Mouse (Mus musculus): ENCODE results near the gene Lsm2. TPM values are rescaled to one million over a fixed set of nuclear protein-coding genes. Genes with fewer than 3 reads are reported as not detected.
"Not testable (repeated sequence)": the region's sequence is repeated elsewhere in the genome, so short reads cannot be mapped to it uniquely, and the experiment has no call there.

The Lsm2 gene
- polyA plus RNA-seq, 1 experiment from 2014 or later, result 189 TPM

DNA sequence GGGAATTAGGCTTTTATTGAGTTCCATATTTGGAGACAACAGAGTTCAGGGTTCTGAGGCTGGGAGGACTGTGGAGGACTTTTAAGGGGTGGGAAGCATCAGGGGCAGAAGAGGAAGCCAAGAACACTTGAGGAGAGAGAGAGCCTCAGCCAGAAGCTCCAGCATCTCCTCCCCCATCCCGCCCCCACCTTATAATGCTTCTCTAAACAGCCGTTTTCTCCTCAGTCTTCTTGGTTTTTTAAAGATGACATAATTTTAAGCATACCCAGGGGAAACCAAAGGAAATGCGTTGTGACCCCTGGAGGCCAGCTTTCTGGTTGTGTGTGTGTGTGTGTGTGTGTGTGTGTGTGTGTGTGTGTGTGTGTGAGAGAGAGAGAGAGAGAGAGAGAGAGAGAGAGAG is 19.5 kb upstream of the Lsm2 start:
- peaks cover 9% of the 10 kb centered on the region for H3K4me1 ChIP-seq (replicated peaks; ENCODE audit: control insufficient read depth, insufficient read depth, low read length)
- 32% methylated on average over 3 of the region's 3 CpGs for WGBS
- ATAC-seq (ENCODE audit: low read depth), result no peak
- H3K36me3 ChIP-seq (ENCODE audit: control insufficient read depth, insufficient read depth, low read length), result no peaks in the 10 kb centered on the region
- H3K27me3 ChIP-seq (ENCODE audit: control insufficient read depth, insufficient read depth, low read depth, low read length), result no peaks in the 10 kb centered on the region
- H3K27ac ChIP-seq (ENCODE audit: low read length), result no peak overlapping the region
- no peak overlapping the region for H3K4me3 ChIP-seq (ENCODE audit: low read length)
- no peak overlapping the region for H3K4me2 ChIP-seq (ENCODE audit: low read depth, low read length)
- H3K9ac ChIP-seq (ENCODE audit: low read length), result no peak overlapping the region
- H3K9me3 ChIP-seq (ENCODE audit: control insufficient read depth, low read length), result no peaks in the 10 kb centered on the region

DNA sequence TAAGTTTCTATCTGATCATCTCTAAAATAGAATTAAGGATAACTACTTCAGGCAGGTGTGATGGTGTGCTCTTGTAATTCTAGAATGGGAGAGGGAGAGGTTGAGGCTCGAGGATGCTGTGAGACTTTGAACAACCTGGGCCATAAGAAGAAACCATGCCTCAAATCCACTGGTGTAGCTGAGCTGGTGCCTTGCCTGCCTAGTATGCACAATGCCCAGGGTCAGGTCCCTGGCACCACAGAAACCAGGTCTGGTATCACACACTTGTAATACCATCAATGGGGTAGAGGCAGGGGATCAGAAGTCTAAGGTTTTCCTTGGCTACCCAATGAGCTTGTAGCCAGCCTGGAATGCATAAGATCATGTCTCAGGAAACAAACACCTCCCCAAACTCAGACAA is 18.8 kb upstream of the Lsm2 start:
- ATAC-seq (ENCODE audit: low read depth), result no peak

DNA sequence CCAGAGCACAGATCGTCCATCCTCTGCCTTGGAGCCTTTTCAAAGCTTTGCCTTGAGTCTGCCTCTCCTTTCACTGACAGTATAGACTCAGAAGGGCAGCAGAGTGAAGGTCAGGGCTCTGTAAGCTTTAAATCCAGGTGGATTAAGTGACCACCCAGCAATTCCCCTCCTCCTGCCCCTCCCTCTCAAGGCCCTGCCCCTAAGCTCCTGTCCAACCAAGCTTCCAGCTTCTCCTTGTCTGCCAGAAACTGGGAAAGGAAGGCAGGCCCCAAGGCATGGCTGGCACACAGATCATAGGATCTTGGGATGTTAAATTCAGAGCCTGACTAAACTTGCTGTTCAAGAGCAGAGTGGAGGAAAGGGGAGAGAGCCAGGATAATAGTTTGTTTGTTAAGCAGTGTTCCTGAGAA is 17.0 kb upstream of the Lsm2 start:
- H3K27me3 ChIP-seq (ENCODE audit: control insufficient read depth, insufficient read depth, low read depth, low read length), result peaks cover 25% of the 10 kb centered on the region
- H3K4me2 ChIP-seq (ENCODE audit: low read depth, low read length), result no peak overlapping the region
- no peaks in the 10 kb centered on the region for H3K36me3 ChIP-seq (ENCODE audit: control insufficient read depth, insufficient read depth, low read length)
- no peak for ATAC-seq (ENCODE audit: low read depth)
- no peak overlapping the region for H3K9ac ChIP-seq (ENCODE audit: low read length)
- H3K9me3 ChIP-seq (ENCODE audit: control insufficient read depth, low read length), result no peaks in the 10 kb centered on the region
- H3K4me1 ChIP-seq (replicated peaks; ENCODE audit: control insufficient read depth, insufficient read depth, low read length), result peaks cover 9% of the 10 kb centered on the region
- no peak overlapping the region for H3K4me3 ChIP-seq (ENCODE audit: low read length)
- H3K27ac ChIP-seq (ENCODE audit: low read length), result no peak overlapping the region
- WGBS, result 18% methylated on average over 1 of the region's 1 CpGs

More for the DNA sequence above, 18.8 kb upstream of the Lsm2 start:
- Histone ChIP-seq H3K4me2 (ENCODE audit: low read depth, low read length) (no peak overlapping the region), H3K36me3 (ENCODE audit: control insufficient read depth, insufficient read depth, low read length) (no peaks in the 10 kb centered on the region), H3K27me3 (ENCODE audit: control insufficient read depth, insufficient read depth, low read depth, low read length) (peaks cover 7% of the 10 kb centered on the region), H3K27ac (ENCODE audit: low read length) (no peak overlapping the region), H3K4me1 (replicated peaks; ENCODE audit: control insufficient read depth, insufficient read depth, low read length) (peaks cover 9% of the 10 kb centered on the region), H3K4me3 (ENCODE audit: low read length) (no peak overlapping the region), H3K9ac (ENCODE audit: low read length) (no peak overlapping the region), H3K9me3 (ENCODE audit: control insufficient read depth, low read length) (no peaks in the 10 kb centered on the region)
- 76% methylated on average over 1 of the region's 1 CpGs for WGBS

DNA sequence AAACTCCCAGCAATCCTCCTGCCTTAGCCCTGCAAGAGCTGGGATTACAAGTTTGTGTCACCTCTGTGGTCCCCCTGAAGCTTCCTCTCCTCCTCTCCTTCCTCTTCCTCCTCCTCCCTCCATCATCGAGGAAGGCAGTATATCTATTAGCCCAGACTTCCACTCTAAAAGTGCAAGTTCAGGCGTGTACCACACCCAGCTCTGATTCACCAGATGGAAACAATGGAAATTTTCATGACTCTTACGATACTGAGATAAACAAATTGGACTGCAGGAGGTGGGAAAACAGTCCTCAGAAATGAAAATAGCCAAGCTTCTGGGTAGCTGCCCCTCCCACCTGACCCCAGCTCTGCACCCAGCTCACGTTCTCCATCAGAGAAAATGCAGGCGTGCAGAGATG is 16.0 kb upstream of the Lsm2 start:
- 61% methylated on average over 5 of the region's 5 CpGs for WGBS
- no peak overlapping the region for H3K9ac ChIP-seq (ENCODE audit: low read length)
- 0 out of 2 replicates have a peak, but pooled peaks cover 2% of the 10 kb centered on the region for H3K4me1 ChIP-seq (replicated peaks; ENCODE audit: control insufficient read depth, insufficient read depth, low read length)
- H3K9me3 ChIP-seq (ENCODE audit: control insufficient read depth, low read length), result no peaks in the 10 kb centered on the region
- H3K27ac ChIP-seq (ENCODE audit: low read length), result no peak overlapping the region
- H3K36me3 ChIP-seq (ENCODE audit: control insufficient read depth, insufficient read depth, low read length), result no peaks in the 10 kb centered on the region
- no peak overlapping the region for H3K4me2 ChIP-seq (ENCODE audit: low read depth, low read length)
- no peak overlapping the region for H3K4me3 ChIP-seq (ENCODE audit: low read length)
- peaks cover 27% of the 10 kb centered on the region for H3K27me3 ChIP-seq (ENCODE audit: control insufficient read depth, insufficient read depth, low read depth, low read length)
- ATAC-seq (ENCODE audit: low read depth), result no peak

DNA sequence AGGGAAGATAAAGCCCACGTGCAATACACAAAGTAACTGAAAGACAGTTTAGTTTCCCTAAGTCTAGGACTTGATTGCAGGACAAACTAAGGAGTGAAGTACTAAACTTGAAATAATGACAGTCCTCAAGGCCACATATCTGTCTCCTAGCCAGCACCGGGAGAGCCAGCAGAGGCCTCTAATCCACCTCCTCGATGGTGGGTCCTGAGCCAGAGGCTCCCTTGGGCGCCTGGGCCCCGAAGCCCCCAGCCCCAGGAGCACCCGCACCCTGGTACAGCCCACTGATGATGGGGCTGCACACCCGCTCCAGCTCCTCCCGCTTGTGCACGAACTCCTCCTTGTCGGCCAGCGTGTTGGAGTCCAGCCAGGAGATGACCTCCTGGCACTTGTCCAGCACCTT is 11.8 kb upstream of the Lsm2 start, which contains the start of gene Gm20481:
Gene Gm20481 (plus strand): TSS at position 91 of the 400 bp plus-strand sequence.
- H3K9ac ChIP-seq (ENCODE audit: low read length); H3K36me3 ChIP-seq (ENCODE audit: control insufficient read depth, insufficient read depth, low read length); H3K4me3 ChIP-seq (ENCODE audit: low read length); H3K9me3 ChIP-seq (ENCODE audit: control insufficient read depth, low read length); ATAC-seq (ENCODE audit: low read depth); H3K4me2 ChIP-seq (ENCODE audit: low read depth, low read length); H3K4me1 ChIP-seq (replicated peaks; ENCODE audit: control insufficient read depth, insufficient read depth, low read length); H3K27ac ChIP-seq (ENCODE audit: low read length): not testable (repeated sequence)
- peaks cover 27% of the 10 kb centered on the region for H3K27me3 ChIP-seq (ENCODE audit: control insufficient read depth, insufficient read depth, low read depth, low read length)
- WGBS, result 47% methylated on average over 6 of the region's 11 CpGs

DNA sequence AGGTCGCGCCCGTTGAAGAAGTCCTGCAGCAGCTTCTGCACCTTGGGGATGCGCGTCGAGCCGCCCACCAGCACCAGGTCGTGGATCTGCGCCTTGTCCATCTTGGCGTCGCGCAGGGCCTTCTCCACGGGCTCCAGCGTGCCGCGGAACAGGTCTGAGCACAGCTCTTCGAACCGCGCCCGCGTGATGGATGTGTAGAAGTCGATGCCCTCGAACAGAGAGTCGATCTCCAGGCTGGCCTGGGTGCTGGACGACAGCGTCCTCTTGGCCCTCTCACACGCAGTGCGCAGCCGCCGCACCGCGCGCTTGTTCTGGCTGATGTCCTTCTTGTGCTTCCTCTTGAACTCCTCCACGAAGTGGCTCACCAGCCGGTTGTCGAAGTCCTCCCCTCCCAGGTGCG is 10.8 kb upstream of the Lsm2 start:
- not testable (repeated sequence) for H3K4me1 ChIP-seq (replicated peaks; ENCODE audit: control insufficient read depth, insufficient read depth, low read length); H3K36me3 ChIP-seq (ENCODE audit: control insufficient read depth, insufficient read depth, low read length); ATAC-seq (ENCODE audit: low read depth); H3K9me3 ChIP-seq (ENCODE audit: control insufficient read depth, low read length); H3K27ac ChIP-seq (ENCODE audit: low read length); H3K4me2 ChIP-seq (ENCODE audit: low read depth, low read length); H3K4me3 ChIP-seq (ENCODE audit: low read length); H3K9ac ChIP-seq (ENCODE audit: low read length)
- WGBS, result 31% methylated on average over 14 of the region's 37 CpGs
- peaks cover 27% of the 10 kb centered on the region for H3K27me3 ChIP-seq (ENCODE audit: control insufficient read depth, insufficient read depth, low read depth, low read length)

DNA sequence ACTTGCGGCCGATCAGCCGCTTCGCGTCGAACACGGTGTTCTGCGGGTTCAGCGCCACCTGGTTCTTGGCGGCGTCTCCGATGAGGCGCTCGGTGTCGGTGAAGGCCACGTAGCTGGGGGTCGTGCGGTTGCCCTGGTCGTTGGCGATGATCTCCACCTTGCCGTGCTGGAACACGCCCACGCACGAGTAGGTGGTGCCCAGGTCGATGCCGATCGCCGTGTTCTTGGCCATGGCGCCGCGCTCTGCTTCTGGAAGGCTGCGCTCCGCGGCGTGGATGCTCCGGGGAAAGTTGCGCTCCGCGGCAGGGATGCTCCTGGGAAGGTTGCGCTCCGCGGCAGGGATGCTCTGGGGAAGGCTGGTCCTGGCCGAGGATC is 10.0 kb upstream of the Lsm2 start:
- H3K36me3 ChIP-seq (ENCODE audit: control insufficient read depth, insufficient read depth, low read length); H3K9me3 ChIP-seq (ENCODE audit: control insufficient read depth, low read length); H3K9ac ChIP-seq (ENCODE audit: low read length); H3K4me1 ChIP-seq (replicated peaks; ENCODE audit: control insufficient read depth, insufficient read depth, low read length); H3K27ac ChIP-seq (ENCODE audit: low read length): not testable (repeated sequence)
- ATAC-seq (ENCODE audit: low read depth), result peak; percentile 32
- H3K4me2 ChIP-seq (ENCODE audit: low read depth, low read length), result peak overlapping the region; percentile 82
- H3K27me3 ChIP-seq (ENCODE audit: control insufficient read depth, insufficient read depth, low read depth, low read length), result peaks cover 27% of the 10 kb centered on the region
- 2% methylated on average over 20 of the region's 43 CpGs for WGBS
- H3K4me3 ChIP-seq (ENCODE audit: low read length), result peak overlapping the region; percentile 53

DNA sequence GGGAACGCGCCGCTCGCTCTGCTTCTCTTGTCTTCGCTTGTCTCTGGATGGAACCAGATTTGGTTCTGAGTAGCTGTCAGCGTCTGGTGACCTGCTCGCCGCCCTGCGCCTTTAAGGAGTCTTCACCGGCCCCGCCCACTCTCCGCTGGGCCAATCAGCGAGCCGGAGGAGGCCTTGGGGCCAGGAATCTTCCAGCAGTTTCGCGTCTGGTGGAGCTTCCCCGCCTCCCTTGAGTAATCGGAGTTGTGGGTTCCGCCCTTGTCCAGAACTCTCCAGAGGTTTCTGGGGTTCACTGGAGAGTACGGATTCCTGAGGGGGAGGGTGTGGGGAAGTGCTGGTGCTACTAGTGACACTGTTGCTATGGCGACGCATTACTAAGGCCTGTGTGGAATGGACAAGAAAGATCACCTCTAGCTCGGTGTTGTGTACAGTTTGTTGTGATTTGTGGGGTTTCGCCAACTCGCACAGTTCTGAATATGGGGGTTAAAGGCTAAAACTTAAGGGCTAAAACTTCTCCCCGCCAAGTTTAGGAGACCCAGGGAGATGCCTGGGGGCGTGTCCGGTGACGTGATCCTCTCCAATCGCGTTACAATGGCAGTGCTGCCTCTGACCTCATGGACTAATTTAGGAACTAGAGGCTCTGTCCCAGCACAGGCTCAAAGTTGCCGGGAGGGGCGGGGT is 9.5 kb upstream of the Lsm2 start, which contains the start of the genes Hspa1a and Hspa1l:
Gene Hspa1a (minus strand): TSS at position 88 of the 681 bp plus-strand sequence.
Gene Hspa1l (plus strand): TSS at position 635 of the 681 bp plus-strand sequence.
- not testable (repeated sequence) for H3K4me1 ChIP-seq (replicated peaks; ENCODE audit: control insufficient read depth, insufficient read depth, low read length)
- ATAC-seq (ENCODE audit: low read depth), result peak; percentile 97
- peak within 1 kb of the TSS; percentile 35; the same call in 1 of the 2 replicates for H3K9ac ChIP-seq (ENCODE audit: low read length)

DNA sequence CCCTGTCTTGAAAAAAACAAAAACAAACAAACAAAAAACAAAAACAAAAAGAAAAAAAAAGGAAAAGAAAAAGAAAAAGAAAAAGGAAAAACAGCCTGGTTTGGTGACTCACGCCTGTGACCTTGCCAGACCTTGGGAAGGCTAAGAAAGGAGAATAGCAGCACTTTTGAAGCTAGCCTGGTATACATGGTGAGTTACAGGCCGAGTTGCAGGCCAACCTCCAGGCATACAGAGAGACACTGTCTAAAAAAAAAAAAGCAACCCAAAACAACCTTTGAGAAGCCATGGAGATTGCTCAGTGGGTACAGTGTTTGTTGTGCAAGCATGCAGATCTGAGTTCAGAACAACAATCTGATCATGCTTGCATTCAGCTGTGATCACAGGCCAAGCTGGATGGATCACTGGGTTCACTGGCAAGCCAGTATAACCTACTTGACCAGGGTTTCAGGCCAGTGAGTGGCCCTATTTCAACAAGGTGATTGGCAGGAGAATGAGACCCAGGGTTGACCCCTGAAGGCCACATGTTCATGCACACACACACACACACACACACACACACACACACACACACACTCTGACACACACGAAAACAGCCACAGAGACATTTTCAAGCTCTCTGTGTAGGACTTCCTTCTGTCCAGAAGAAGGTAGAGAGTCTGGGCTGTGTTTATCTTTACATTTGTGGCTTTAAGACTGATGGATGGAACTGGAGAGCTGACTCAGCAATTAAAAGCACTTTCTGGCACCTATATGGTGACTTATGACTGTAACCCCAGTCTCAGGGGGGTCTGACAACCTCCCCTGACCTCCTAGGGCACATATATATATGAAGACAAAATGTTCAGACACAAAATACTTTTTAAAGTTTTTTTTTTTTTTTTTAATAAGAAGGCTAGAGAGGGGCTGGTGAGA is 5.8 kb upstream of the Lsm2 start:
- H3K36me3 ChIP-seq (ENCODE audit: control insufficient read depth, insufficient read depth, low read length), result no peaks in the 10 kb centered on the region
- H3K4me1 ChIP-seq (replicated peaks; ENCODE audit: control insufficient read depth, insufficient read depth, low read length), result peaks cover 4% of the 10 kb centered on the region
- H3K4me3 ChIP-seq (ENCODE audit: low read length), result no peak overlapping the region
- WGBS, result 75% methylated on average over 3 of the region's 3 CpGs
- H3K9ac ChIP-seq (ENCODE audit: low read length), result no peak overlapping the region
- no peaks in the 10 kb centered on the region for H3K27me3 ChIP-seq (ENCODE audit: control insufficient read depth, insufficient read depth, low read depth, low read length)
- no peaks in the 10 kb centered on the region for H3K9me3 ChIP-seq (ENCODE audit: control insufficient read depth, low read length)
- H3K27ac ChIP-seq (ENCODE audit: low read length), result no peak overlapping the region
- ATAC-seq (ENCODE audit: low read depth), result no peak
- H3K4me2 ChIP-seq (ENCODE audit: low read depth, low read length), result no peak overlapping the region

More for the DNA sequence above, 9.5 kb upstream of the Lsm2 start, which contains the start of the genes Hspa1a and Hspa1l:
- H3K4me3 ChIP-seq (ENCODE audit: low read length), result peak within 1 kb of the TSS; percentile 53
- under 1% methylated on average over 29 of the region's 33 CpGs for WGBS
- H3K4me2 ChIP-seq (ENCODE audit: low read depth, low read length), result peak within 1 kb of the TSS; percentile 82
- peaks cover 27% of the 10 kb centered on the region for H3K27me3 ChIP-seq (ENCODE audit: control insufficient read depth, insufficient read depth, low read depth, low read length)
- H3K9me3 ChIP-seq (ENCODE audit: control insufficient read depth, low read length); H3K36me3 ChIP-seq (ENCODE audit: control insufficient read depth, insufficient read depth, low read length): not testable (repeated sequence)
- peak within 1 kb of the TSS; percentile 63 for H3K27ac ChIP-seq (ENCODE audit: low read length)

Data from lung, embryonic 16.5 days (tissue).